Mouse (Mus musculus): Measurements from ENCODE around the gene Hpgds.

DNA sequence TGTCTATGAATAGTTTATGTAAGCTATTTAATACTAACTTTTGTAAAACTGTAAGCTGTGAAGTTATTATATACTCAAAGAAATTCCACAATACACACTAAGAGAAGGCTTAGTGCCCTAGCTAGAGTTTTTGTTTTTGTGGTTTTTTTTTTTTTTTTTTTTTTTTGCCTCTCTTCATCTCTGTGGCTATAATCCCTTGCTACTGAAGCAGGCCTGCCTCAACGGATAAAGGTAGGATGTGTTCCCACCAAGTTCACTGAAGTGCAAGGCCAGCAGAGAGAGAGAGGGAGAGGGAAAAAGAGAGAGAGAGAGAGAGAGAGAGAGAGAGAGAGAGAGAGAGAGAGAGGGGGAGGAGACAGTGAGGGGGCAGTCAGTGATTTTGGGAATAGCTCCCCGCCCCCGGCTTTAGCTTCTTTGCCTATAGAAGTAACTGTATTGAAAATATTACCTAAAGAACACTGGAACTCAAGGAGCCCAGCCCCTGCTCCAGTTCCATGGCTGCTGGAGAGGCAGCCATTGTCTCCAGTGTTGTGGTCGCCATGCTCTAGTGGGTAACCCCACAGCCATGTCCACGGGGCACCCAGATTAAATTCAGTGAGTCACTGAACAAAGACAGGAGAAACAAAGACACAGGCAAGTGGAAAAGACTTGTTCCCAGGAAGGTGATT lies 4.5 kb downstream of the Hpgds start:
- TF ChIP-seq CTCF (IDR thresholded peaks at IDR 0.05; ENCODE audit: low read depth, low read length) (no peak), GATA1 (IDR thresholded peaks at IDR 0.05; ENCODE audit: borderline replicate concordance, low read length) (no peak)

All from G1E (cell line).